Mouse (Mus musculus) T-helper 2 cell (primary cell): Measurements from ENCODE around the gene D630039A03Rik.

Experiments used
- in situ Hi-C: fragments of 300-600 bp; cut with MboI, MseI; formaldehyde crosslinking; loops from one replicate; pipeline ENCODE4 v1.15.1; 2025; ENCODE audit warnings: high pct_unique_total_duplicates

Gene D630039A03Rik

GRCm38 (mm10) chr4:57916201-57916661 lies at the start of gene D630039A03Rik:
Gene D630039A03Rik, minus strand, starts transcription at chr4:57916297.
- in situ Hi-C loops: loop anchor here (25.0 kb wide), 1 partner anchor 1154 kb away; no protein-coding TSS in a partner anchor

DNA sequence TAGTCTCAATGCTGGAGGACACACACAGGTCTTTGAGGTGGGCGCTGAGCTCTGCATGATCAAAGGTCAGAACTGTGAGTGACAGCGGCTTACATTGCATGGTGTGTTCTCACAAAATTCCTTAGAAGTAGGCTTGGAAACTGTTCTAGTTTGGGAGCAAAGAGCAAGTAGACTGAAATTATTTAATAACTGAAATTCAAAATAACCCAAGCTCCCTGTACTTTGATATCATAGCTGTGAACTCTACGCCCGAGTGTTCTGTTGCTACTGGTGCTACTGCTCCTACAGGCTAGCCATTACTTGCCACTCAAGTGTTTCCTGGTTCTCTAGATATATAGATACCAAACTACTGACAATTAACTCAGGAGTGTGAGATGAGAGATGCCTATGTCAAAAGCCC lies 49.4 kb upstream of the D630039A03Rik start:
- in situ Hi-C loops: no loop called here

DNA sequence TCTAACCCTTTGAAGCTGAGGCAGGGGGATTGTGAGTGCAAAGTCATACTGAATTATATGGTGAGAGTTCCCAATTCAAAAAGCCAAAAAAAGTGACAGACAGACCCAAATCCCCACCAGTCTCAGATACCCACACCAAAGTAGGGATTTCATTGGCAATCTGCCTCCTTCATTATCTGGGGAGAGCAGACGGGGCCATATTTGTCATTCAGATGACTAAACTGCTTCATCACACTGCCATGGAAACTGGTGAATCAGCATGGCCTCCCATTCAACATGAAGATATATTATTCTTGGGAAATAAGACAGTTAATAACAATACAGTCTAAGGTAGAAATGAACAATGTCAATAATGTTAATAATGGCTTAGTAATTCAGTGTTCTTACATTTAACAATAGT lies 48.0 kb upstream of the D630039A03Rik start:
- in situ Hi-C loops: no loop called here

DNA sequence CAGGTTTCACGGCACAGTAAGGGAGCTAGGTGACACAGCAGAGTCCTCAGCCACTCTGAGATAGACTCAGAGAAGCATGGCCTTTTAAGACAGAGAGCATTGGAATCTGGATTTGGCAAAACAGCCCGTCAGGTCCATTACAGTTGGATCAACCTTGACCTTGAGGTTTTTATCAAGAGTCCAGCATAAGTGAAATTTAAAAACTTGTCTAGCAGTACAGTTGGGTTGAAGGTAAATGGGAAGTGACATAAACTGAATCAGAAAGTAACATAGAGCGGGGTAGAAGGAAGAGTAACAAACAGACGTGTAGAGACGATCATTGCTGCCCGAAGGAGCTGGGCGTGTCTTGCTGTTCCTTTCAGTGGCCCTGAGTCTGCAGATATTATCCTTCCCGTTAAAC lies 43.0 kb upstream of the D630039A03Rik start:
- in situ Hi-C loops: no loop called here

DNA sequence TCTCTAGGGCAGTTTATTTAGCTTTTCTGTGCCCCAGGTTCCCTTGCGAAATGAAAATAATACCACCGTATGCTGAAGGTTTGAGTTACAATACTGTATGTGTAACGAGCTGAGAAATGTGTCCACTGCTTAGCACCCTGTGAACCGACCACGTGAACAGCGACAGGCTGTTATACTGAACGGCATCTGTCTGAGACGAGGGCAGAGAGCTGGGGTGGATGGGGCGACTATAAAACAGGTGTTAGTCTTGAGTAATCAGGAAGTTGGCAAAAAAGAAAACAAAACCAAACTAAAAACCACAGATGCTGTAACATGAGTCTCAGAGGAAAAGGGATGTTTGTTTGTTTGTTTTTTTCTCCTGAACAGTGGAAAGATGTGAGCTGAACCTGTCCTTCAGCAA lies 42.0 kb upstream of the D630039A03Rik start:
- in situ Hi-C loops: no loop called here

DNA sequence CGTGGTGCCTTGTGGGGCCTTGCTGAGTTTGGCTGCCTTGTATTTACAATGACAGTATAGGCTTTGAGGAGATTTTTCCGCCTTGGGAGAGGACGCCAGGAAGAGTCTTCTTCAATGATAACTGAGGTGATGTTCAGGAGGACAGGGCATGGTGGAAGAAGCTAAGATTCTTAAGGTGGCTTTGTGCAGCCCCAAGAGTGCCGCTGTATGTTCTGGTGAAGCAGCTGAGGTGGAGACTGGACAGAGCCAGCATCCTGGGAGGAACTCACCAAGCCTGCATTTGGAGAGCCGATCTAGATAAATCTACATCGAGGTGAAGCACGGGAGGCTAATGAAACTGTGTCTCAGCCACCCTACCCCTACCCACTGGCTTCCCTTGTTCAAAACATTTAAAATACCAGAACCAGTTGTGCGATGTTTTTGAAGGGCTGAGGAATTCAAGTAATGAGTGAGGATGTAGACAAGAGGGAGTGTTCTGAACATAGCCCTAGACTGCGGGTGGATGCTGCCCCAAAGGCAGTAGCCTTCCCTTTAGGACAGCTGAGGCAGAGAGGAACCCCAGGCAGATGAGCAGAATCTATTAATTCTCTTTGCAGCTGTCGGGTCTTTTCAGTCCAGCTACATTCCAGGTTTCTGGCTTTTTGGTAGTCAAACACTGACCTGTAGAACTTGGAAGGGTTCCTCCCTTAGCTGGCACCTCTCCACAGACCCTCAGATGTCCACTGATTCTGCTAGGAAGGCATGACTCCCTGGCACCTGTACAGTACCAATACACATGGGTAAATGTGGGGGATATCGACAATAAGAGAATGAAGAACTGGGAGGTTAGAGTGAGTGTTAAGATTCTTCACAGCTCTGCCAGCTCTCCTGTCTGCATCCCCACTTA lies 41.3 kb upstream of the D630039A03Rik start:
- in situ Hi-C loops: no loop called here

DNA sequence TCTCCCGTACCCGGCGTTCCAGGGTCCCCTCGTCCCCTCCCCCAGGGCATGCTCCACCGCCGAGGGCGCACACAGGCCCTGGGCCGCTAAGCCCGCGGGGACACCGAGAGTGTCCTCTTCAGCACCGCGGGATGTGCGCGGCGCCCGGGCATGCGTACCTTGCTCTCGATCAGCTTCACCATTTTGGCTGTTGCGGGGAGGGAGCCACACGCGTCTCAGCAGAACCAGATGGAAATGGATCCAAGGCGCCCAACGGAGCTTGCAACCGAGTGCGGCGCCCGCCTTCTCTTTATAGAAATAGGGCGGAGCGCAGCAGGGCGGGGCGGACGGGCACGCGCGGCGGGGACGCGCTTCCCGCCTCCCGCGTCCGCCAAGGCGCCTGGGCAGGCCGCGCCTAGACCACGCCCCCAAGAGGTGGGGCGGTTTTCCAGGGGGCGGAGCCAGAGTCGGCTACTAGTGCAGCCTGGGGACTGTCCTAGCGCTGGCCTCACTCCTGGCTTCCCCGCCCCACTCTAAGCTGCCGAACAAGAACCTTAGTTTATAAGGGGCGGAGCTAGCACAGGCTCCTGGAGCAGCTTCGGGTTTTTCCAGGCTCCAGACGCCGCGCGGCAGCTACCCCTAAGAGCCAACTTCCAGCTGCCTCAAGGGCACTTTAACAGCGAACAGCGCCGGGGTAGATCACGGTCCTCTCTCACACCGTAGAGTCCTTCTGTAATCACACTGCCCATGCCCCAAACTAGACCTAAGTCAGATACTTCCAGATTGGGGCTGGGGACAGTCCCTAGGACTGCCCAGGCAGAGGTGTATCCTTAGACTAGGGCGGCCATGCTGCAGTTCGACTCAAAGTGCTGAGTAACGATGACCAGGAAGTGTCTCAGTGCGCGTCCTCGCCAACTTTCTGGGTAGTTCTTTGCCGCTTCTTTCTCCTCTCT lies 40.2 kb upstream of the D630039A03Rik start, which contains the start of gene Txn1:
TSS of gene Txn1 (minus strand) at position 383 of the 932 bp plus-strand sequence.
- in situ Hi-C loops: no loop called here

DNA sequence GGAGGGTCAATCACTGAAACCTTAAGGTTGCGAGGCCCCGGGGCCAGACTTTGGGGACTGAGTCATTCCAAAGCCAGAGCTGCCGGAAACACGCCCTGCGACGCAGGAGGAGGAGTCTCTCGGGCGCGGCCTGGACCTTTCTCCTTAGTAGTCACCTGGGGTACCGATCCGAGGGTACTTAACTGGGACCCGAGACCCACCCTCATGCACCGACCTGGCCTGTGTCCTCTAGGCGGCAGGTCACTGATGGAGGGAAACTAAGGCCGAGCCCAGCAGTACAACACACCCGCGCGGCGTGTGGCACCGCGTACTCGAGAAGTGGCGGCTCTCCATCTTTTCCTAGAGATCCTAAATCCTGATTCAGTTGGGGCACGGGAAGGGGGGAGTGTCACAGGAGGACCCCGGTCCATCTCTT lies 39.5 kb upstream of the D630039A03Rik start:
- in situ Hi-C loops: no loop called here

DNA sequence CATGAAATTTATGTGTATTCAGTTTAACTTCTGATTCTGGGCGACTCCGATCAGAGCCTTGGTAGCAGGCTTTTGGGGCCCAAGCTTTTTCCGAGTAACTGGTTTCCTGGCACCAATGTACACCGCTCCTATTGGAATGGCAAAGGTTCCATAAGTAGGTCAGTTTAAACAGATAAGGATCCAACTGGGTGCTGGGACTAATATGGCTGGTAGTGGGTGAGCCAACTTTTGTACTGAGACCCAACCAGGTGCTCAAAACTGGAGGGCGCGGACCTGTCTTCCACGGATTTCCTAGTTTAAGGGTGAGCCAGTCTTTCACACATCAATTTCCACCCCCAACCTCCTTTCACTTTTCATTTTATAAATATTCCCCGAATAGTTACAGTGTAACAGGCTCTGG lies 38.9 kb upstream of the D630039A03Rik start:
- in situ Hi-C loops: no loop called here

DNA sequence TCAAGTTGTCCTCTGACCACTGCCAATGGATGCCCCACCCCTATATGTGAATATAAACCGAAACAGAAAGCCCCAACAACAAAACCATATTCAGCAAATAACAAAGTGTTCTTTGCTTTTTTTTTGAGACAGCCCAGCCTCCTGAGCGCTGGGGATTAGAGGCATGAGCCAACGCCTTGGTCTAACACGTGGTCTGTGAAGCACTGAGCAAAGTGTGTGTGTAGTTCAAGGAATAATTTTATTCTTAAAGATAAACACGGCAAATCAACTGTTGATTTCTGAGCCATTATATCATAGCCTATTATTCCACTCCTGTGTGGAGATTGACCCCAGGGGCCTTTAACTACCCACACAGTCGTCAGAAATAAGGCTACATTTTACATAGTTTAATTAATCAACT lies 38.5 kb upstream of the D630039A03Rik start:
- in situ Hi-C loops: no loop called here

DNA sequence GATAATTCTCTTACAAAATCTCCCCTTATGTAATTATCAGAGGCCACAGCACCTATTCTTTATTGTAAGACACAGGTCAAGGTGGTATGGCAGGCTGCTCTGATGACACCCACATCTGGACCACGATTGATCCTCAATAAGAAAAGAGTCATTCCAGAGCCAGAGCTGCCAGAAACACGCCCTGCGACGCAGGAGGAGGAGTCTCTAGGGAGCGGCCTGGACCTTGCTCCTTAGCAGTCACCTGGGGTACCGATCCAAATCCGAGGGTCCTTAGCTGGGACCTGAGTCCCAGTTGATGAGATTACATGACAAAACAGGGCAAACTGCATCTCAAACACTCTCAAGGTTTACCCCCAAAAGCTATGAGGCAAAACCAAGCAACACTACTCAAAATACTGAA lies 37.7 kb upstream of the D630039A03Rik start:
- in situ Hi-C loops: no loop called here

- in situ Hi-C loops: no loop called here
Observed at GRCm38 (mm10) chr4:57952891-57953290, 36.8 kb upstream of the D630039A03Rik start.

- in situ Hi-C loops: no loop called here
Observed at GRCm38 (mm10) chr4:57952416-57952815, 36.3 kb upstream of the D630039A03Rik start.

- in situ Hi-C loops: no loop called here
Observed at GRCm38 (mm10) chr4:57949866-57950265, 33.8 kb upstream of the D630039A03Rik start.

GRCm38 (mm10) chr4:57947476-57947875 lies 31.4 kb upstream of the D630039A03Rik start:
- in situ Hi-C loops: no loop called here

- in situ Hi-C loops: no loop called here
Observed at GRCm38 (mm10) chr4:57947036-57947435, 30.9 kb upstream of the D630039A03Rik start.

GRCm38 (mm10) chr4:57942892-57943291 lies 26.8 kb upstream of the D630039A03Rik start:
- in situ Hi-C loops: no loop called here

GRCm38 (mm10) chr4:57940631-57941030 lies 24.5 kb upstream of the D630039A03Rik start:
- in situ Hi-C loops: no loop called here

- in situ Hi-C loops: no loop called here
Observed at GRCm38 (mm10) chr4:57937292-57937691, 21.2 kb upstream of the D630039A03Rik start.

DNA sequence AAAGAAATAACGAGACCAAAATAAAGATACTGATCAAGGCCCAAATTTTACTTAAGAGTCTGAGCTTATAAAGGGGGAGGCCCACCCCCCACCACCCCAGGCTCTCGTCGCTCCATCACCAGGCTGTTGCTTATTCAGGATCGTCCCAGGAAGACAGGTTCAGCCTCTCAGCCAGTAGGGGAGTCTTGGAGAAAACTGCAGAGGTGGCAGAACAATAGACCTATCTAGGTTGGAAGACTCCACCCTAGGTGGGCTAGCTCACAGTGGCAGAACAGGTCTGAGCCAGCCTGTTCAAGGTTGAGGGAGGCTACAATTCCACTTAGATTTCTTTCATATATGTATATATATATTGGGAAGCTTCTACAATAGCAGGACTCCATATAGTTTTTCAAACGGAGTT lies 18.1 kb upstream of the D630039A03Rik start:
- in situ Hi-C loops: no loop called here

DNA sequence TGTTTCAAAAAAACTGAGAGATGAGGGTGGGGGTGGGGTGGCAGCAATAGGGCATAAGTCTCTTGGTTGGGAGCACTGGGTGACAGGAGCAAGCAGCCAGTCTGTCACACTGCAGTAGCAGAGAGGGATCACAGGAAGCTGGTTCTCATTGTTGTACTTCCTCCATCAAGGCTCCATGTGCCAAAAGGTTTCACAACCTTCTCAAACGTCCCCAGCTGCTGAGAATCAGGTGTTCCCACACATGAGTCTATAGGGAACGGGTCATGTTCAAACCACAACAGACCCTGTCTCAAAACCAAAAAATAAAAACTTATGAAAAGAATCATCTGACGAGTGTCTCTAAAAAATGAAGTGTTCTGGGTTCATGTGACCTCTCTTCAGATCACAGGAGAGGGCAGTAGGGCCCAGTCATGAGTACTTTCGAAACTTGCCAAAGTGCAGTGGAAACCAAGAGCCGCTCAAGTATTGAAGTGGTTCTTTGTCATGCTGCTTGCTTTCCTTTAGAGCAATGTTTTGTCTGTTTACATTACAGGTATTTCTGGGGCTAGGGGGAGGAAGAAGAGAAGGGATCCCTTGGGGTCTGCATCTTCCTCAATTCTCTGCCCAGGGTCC lies 14.6 kb upstream of the D630039A03Rik start:
- in situ Hi-C loops: no loop called here
